Mouse (Mus musculus): ENCODE results near the gene Gm38394. TPM values are rescaled to one million over a fixed set of nuclear protein-coding genes. Genes with fewer than 3 reads are reported as not detected.
A peak's percentile ranks its signal among the peaks of the same experiment; 100 is the strongest.

Gene Gm38394
- polyA plus RNA-seq, 1 experiment from 2014 or later: 2.7 TPM

GRCm38 (mm10) chr1:133660466-133661202, 484 bp downstream of the Gm38394 start, which contains the start of gene Zbed6:
Zbed6 (minus strand) TSS chr1:133660885.
- Histone ChIP-seq H3K9me3 (ENCODE audit: control insufficient read depth, low read length) (no peaks in the 10 kb centered on the region), H3K27me3 (ENCODE audit: control insufficient read depth, insufficient read depth, low read length) (no peaks in the 10 kb centered on the region), H3K9ac (ENCODE audit: low read length) (peak within 1 kb of the TSS; percentile 91), H3K27ac (replicated peaks) (peak within 1 kb of the TSS; percentile 95), H3K4me1 (replicated peaks; ENCODE audit: control insufficient read depth, insufficient read depth) (0 out of 2 replicates have a peak, but pooled peaks cover 6% of the 10 kb centered on the region), H3K36me3 (ENCODE audit: control insufficient read depth, insufficient read depth, low read length) (peaks cover 2% of the 10 kb centered on the region; the same call in 1 of the 2 replicates), H3K4me2 (replicated peaks; ENCODE audit: low read depth) (peak within 1 kb of the TSS; percentile 53), H3K4me3 (ENCODE audit: low read depth, low read length) (peak within 1 kb of the TSS; percentile 77)
- DNase-seq (ENCODE audit: low spot score) (peak; percentile 82), ATAC-seq (ENCODE audit: low FRiP score, low TSS enrichment) (peak; percentile 80)
- WGBS: under 1% methylated on average over 39 of the region's 41 CpGs
- TF ChIP-seq CTCF (IDR thresholded peaks at IDR 0.05; ENCODE audit: low read depth) (no peak), EP300 (optimal IDR thresholded peaks at IDR 0.05) (no peak)

GRCm38 (mm10) chr1:133658878-133659277, 2.2 kb downstream of the Gm38394 start:
- H3K27me3 ChIP-seq (ENCODE audit: control insufficient read depth, insufficient read depth, low read length): no peaks in the 10 kb centered on the region
- no peak overlapping the region for H3K9ac ChIP-seq (ENCODE audit: low read length)
- no peaks in the 10 kb centered on the region for H3K9me3 ChIP-seq (ENCODE audit: control insufficient read depth, low read length)
- peaks cover 2% of the 10 kb centered on the region; the same call in 1 of the 2 replicates for H3K36me3 ChIP-seq (ENCODE audit: control insufficient read depth, insufficient read depth, low read length)
- DNase-seq (ENCODE audit: low spot score) (no peak), ATAC-seq (ENCODE audit: low FRiP score, low TSS enrichment) (no peak)
- 62% methylated on average over 3 of the region's 3 CpGs for WGBS
- 0 out of 2 replicates have a peak, but pooled peaks cover 6% of the 10 kb centered on the region for H3K4me1 ChIP-seq (replicated peaks; ENCODE audit: control insufficient read depth, insufficient read depth)
- peak overlapping the region; percentile 2; the same call in 1 of the 2 replicates for H3K4me2 ChIP-seq (replicated peaks; ENCODE audit: low read depth)
- no peak for TF ChIP-seq CTCF (IDR thresholded peaks at IDR 0.05; ENCODE audit: low read depth)
- no peak for TF ChIP-seq EP300 (optimal IDR thresholded peaks at IDR 0.05)
- no peak overlapping the region for H3K4me3 ChIP-seq (ENCODE audit: low read depth, low read length)
- H3K27ac ChIP-seq (replicated peaks): no peak overlapping the region

GRCm38 (mm10) chr1:133656811-133657210, 4.3 kb downstream of the Gm38394 start:
- DNase-seq (ENCODE audit: low spot score) (no peak), ATAC-seq (ENCODE audit: low FRiP score, low TSS enrichment) (no peak)
- Histone ChIP-seq H3K9ac (ENCODE audit: low read length) (no peak overlapping the region), H3K4me1 (replicated peaks; ENCODE audit: control insufficient read depth, insufficient read depth) (0 out of 2 replicates have a peak, but pooled peaks cover 6% of the 10 kb centered on the region), H3K27me3 (ENCODE audit: control insufficient read depth, insufficient read depth, low read length) (no peaks in the 10 kb centered on the region), H3K4me2 (replicated peaks; ENCODE audit: low read depth) (0 out of 2 replicates have a peak overlapping the region, but pooled peaks have one; percentile 14), H3K27ac (replicated peaks) (no peak overlapping the region), H3K9me3 (ENCODE audit: control insufficient read depth, low read length) (no peaks in the 10 kb centered on the region), H3K4me3 (ENCODE audit: low read depth, low read length) (no peak overlapping the region), H3K36me3 (ENCODE audit: control insufficient read depth, insufficient read depth, low read length) (peaks cover 2% of the 10 kb centered on the region; the same call in 1 of the 2 replicates)
- WGBS: 48% methylated on average over 5 of the region's 5 CpGs
- no peak for TF ChIP-seq EP300 (optimal IDR thresholded peaks at IDR 0.05)
- no peak for TF ChIP-seq CTCF (IDR thresholded peaks at IDR 0.05; ENCODE audit: low read depth)

GRCm38 (mm10) chr1:133653033-133653432, 8.1 kb downstream of the Gm38394 start:
- ATAC-seq (ENCODE audit: low FRiP score, low TSS enrichment): no peak
- no peak overlapping the region for H3K27ac ChIP-seq (replicated peaks)

GRCm38 (mm10) chr1:133650288-133651055, 10.6 kb downstream of the Gm38394 start:
- peaks cover 4% of the 10 kb centered on the region; the same call in 1 of the 2 replicates for H3K36me3 ChIP-seq (ENCODE audit: control insufficient read depth, insufficient read depth, low read length)
- DNase-seq (ENCODE audit: low spot score) (no peak), ATAC-seq (ENCODE audit: low FRiP score, low TSS enrichment) (no peak)
- H3K27me3 ChIP-seq (ENCODE audit: control insufficient read depth, insufficient read depth, low read length): no peaks in the 10 kb centered on the region
- no peak overlapping the region for H3K4me2 ChIP-seq (replicated peaks; ENCODE audit: low read depth)
- WGBS: 91% methylated on average over 7 of the region's 7 CpGs
- no peak overlapping the region for H3K27ac ChIP-seq (replicated peaks)
- no peaks in the 10 kb centered on the region for H3K9me3 ChIP-seq (ENCODE audit: control insufficient read depth, low read length)
- H3K4me3 ChIP-seq (ENCODE audit: low read depth, low read length): no peak overlapping the region
- H3K9ac ChIP-seq (ENCODE audit: low read length): no peak overlapping the region
- no peaks in the 10 kb centered on the region for H3K4me1 ChIP-seq (replicated peaks; ENCODE audit: control insufficient read depth, insufficient read depth)
- TF ChIP-seq EP300 (optimal IDR thresholded peaks at IDR 0.05) (no peak), CTCF (IDR thresholded peaks at IDR 0.05; ENCODE audit: low read depth) (no peak)

More at GRCm38 (mm10) chr1:133653033-133653432, 8.1 kb downstream of the Gm38394 start:
- WGBS: 93% methylated on average over 1 of the region's 1 CpGs
- no peaks in the 10 kb centered on the region for H3K27me3 ChIP-seq (ENCODE audit: control insufficient read depth, insufficient read depth, low read length)
- no peak for DNase-seq (ENCODE audit: low spot score)
- no peak overlapping the region for H3K4me3 ChIP-seq (ENCODE audit: low read depth, low read length)
- H3K9me3 ChIP-seq (ENCODE audit: control insufficient read depth, low read length): no peaks in the 10 kb centered on the region
- no peaks in the 10 kb centered on the region for H3K36me3 ChIP-seq (ENCODE audit: control insufficient read depth, insufficient read depth, low read length)
- H3K4me1 ChIP-seq (replicated peaks; ENCODE audit: control insufficient read depth, insufficient read depth): 0 out of 2 replicates have a peak, but pooled peaks cover 2% of the 10 kb centered on the region
- no peak for TF ChIP-seq EP300 (optimal IDR thresholded peaks at IDR 0.05)
- H3K9ac ChIP-seq (ENCODE audit: low read length): no peak overlapping the region
- H3K4me2 ChIP-seq (replicated peaks; ENCODE audit: low read depth): no peak overlapping the region

Measured in stomach, postnatal 0 days (tissue).